Mouse (Mus musculus) G1E (cell line): Measurements from ENCODE around the gene Bmpr1a. TPM values are rescaled to one million over a fixed set of nuclear protein-coding genes. Genes with fewer than 3 reads are reported as not detected.

Experiments
- ATAC-seq: 2 replicates; pipeline ENCODE4 v1.8.0; 2016; ENCODE audit warnings: mild to moderate bottlenecking; ENCODE audit not compliant: insufficient number of reproducible peaks, poor library complexity, low FRiP score, severe bottlenecking; ENCODE audit errors: extremely low read depth
- DNase-seq: peaks from one replicate; pipeline ENCODE4 v3.0.0; 2012; ENCODE audit warnings: low spot score
- H3K27me3 ChIP-seq: 2 replicates; pipeline ENCODE4 v1.6.1; 2012; ENCODE audit warnings: mild to moderate bottlenecking, low read length, inconsistent platforms; ENCODE audit not compliant: insufficient read depth
- H3K36me3 ChIP-seq: replicated peaks from 2 replicates; pipeline ENCODE3; 2012; ENCODE audit warnings: mild to moderate bottlenecking, inconsistent platforms
- H3K4me1 ChIP-seq: 2 replicates; pipeline ENCODE4 v1.6.1; 2012; ENCODE audit warnings: low read depth, low read length, inconsistent platforms, mixed read lengths; ENCODE audit not compliant: insufficient read depth
- H3K4me3 ChIP-seq: 2 replicates; pipeline ENCODE4 v1.5.1; 2012; ENCODE audit warnings: low read depth, mild to moderate bottlenecking, inconsistent platforms, low read length, moderate library complexity, mixed read lengths
- H3K9me3 ChIP-seq: replicated peaks from 2 replicates; pipeline ENCODE4 v1.6.1; 2012; ENCODE audit warnings: inconsistent platforms
- CTCF ChIP-seq: IDR thresholded peaks from 2 replicates; pipeline ENCODE4 v1.5.1; 2012; ENCODE audit warnings: low read depth, low read length, inconsistent platforms, mixed read lengths
- GATA1 ChIP-seq: IDR thresholded peaks from 2 replicates; pipeline ENCODE4 v1.6.1; 2012; ENCODE audit warnings: borderline replicate concordance, low read length, inconsistent platforms, mixed read lengths
- GATA2 ChIP-seq: IDR thresholded peaks from 2 replicates; pipeline ENCODE4 v1.6.1; 2012; ENCODE audit warnings: low read depth, low read length, inconsistent platforms, borderline replicate concordance
- POLR2AphosphoS5 ChIP-seq: IDR thresholded peaks from 2 replicates; pipeline ENCODE4 v1.6.1; 2012; ENCODE audit warnings: low read depth, low read length, inconsistent platforms; ENCODE audit not compliant: insufficient replicate concordance
- TAL1 ChIP-seq: conservative IDR thresholded peaks from 2 replicates; pipeline ENCODE4 v1.6.1; 2012; ENCODE audit warnings: low read depth, low read length, inconsistent platforms, mixed read lengths
- polyA plus RNA-seq: library from polyadenylated mRNA; stranded (reverse); fragments of >175 nt; gene quantifications from 2 replicates; pipeline ENCODE4 v1.2.3, GENCODE M21; 2012
- total RNA-seq, 2 experiments: library from RNA; stranded (forward) in 1 of 2; stranded (reverse) in 1 of 2; fragments of 200-1000 nt in 1 of 2; fragments of >200 nt in 1 of 2; fragmentation: Nextera tagmentation in 1 of 2; gene quantifications; 2 replicates each; pipeline ENCODE4 v1.2.3; 2014 to 2017

The Bmpr1a gene
- total and polyA plus RNA-seq, 3 experiments, result 0.11 TPM; not detected in 2

GRCm38 (mm10) chr14:34448398-34448797 lies 54.7 kb downstream of the Bmpr1a start:
- no peaks in the 10 kb centered on the region for H3K4me1 ChIP-seq
- DNase-seq (no peak), ATAC-seq (no peak)
- no peaks in the 10 kb centered on the region for H3K36me3 ChIP-seq
- no peaks in the 10 kb centered on the region for H3K9me3 ChIP-seq
- no peak overlapping the region for H3K4me3 ChIP-seq
- no peak for TF ChIP-seq POLR2AphosphoS5
- no peak for TF ChIP-seq TAL1
- no peak for TF ChIP-seq GATA2
- TF ChIP-seq CTCF, result no peak
- TF ChIP-seq GATA1, result no peak
- no peaks in the 10 kb centered on the region for H3K27me3 ChIP-seq

- TF ChIP-seq TAL1, result no peak
- TF ChIP-seq GATA2, result no peak
- no peak for TF ChIP-seq CTCF
- TF ChIP-seq POLR2AphosphoS5, result no peak
- TF ChIP-seq GATA1, result no peak
- Histone ChIP-seq H3K4me1 (no peaks in the 10 kb centered on the region), H3K36me3 (no peaks in the 10 kb centered on the region), H3K9me3 (no peaks in the 10 kb centered on the region), H3K4me3 (no peak overlapping the region), H3K27me3 (no peaks in the 10 kb centered on the region)
- ATAC-seq (no peak), DNase-seq (no peak)
Measured at GRCm38 (mm10) chr14:34447659-34448058, 55.5 kb downstream of the Bmpr1a start.

GRCm38 (mm10) chr14:34446624-34447023 lies 56.5 kb downstream of the Bmpr1a start:
- H3K27me3 ChIP-seq, result no peaks in the 10 kb centered on the region
- no peak overlapping the region for H3K4me3 ChIP-seq
- H3K36me3 ChIP-seq, result no peaks in the 10 kb centered on the region
- TF ChIP-seq POLR2AphosphoS5 (no peak), CTCF (no peak), TAL1 (no peak), GATA2 (no peak), GATA1 (no peak)
- DNase-seq, result no peak
- no peak for ATAC-seq
- H3K4me1 ChIP-seq, result no peaks in the 10 kb centered on the region
- no peaks in the 10 kb centered on the region for H3K9me3 ChIP-seq

GRCm38 (mm10) chr14:34445348-34445747 lies 57.8 kb downstream of the Bmpr1a start:
- no peak for DNase-seq
- TF ChIP-seq POLR2AphosphoS5 (no peak), GATA1 (no peak), TAL1 (no peak), CTCF (no peak), GATA2 (no peak)
- Histone ChIP-seq H3K36me3 (no peaks in the 10 kb centered on the region), H3K4me3 (no peak overlapping the region), H3K9me3 (no peaks in the 10 kb centered on the region), H3K4me1 (no peaks in the 10 kb centered on the region), H3K27me3 (no peaks in the 10 kb centered on the region)
- no peak for ATAC-seq

- no peaks in the 10 kb centered on the region for H3K9me3 ChIP-seq
- H3K36me3 ChIP-seq, result no peaks in the 10 kb centered on the region
- H3K27me3 ChIP-seq, result no peaks in the 10 kb centered on the region
- no peak for ATAC-seq
- DNase-seq, result no peak
- no peak overlapping the region for H3K4me3 ChIP-seq
- TF ChIP-seq CTCF (no peak), POLR2AphosphoS5 (no peak), TAL1 (no peak), GATA1 (no peak), GATA2 (no peak)
- H3K4me1 ChIP-seq, result no peaks in the 10 kb centered on the region
Measured at GRCm38 (mm10) chr14:34444924-34445323, 58.2 kb downstream of the Bmpr1a start.

GRCm38 (mm10) chr14:34444368-34444767 lies 58.8 kb downstream of the Bmpr1a start:
- no peak overlapping the region for H3K4me3 ChIP-seq
- TF ChIP-seq GATA1 (no peak), GATA2 (no peak), POLR2AphosphoS5 (no peak), TAL1 (no peak), CTCF (no peak)
- DNase-seq (no peak), ATAC-seq (no peak)
- no peaks in the 10 kb centered on the region for H3K4me1 ChIP-seq
- H3K36me3 ChIP-seq, result no peaks in the 10 kb centered on the region
- H3K27me3 ChIP-seq, result no peaks in the 10 kb centered on the region
- no peaks in the 10 kb centered on the region for H3K9me3 ChIP-seq
